Mouse (Mus musculus): ENCODE measurements at regions not wholly inside any gene's neighbourhood (a gene's known extent, or its start where the extent isn't known, plus 50 kb on each side); places are given as distances from the start of the nearest gene placed in this dataset.

DNA sequence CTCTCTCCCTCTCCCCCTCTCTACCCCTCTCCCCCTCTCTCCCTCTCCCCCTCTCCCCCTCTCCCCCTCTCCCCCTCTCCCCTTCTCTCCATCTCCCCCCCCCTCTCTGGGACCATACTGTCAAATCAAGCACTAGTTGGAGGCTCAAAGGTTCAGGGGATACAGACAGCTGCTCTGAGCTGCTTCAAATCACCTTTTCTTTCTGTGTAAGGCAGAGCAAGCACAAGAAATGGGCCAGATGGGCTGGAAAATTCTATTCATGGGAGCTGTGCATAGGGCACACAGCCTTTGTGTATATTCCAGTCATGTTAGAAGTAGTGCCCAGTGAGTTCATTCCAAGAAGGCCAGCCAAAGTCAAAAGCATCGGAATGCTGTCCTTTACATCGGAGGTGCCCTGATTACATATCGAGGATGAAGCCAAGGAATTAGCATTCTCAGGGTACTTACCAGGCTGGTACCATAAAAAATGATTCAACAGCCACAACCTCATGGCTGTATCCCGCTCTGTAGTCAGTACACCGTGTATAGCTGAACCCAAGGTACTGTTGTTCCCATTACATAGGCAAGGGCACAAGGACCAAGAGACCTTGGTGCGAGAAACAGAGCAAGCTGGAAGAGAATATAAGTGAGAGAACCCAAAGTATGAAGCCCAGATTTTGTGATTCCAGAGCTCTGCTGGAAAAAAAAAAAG lies 381.9 kb upstream of the Rack1 start:
- H3K9ac ChIP-seq (replicated peaks), result no peak overlapping the region
- 46% methylated on average over 6 of the region's 6 CpGs for WGBS
- no peak overlapping the region for H3K4me3 ChIP-seq
- H3K36me3 ChIP-seq, result no peaks in the 10 kb centered on the region
- peak; percentile 90 for ATAC-seq (replicated peaks)
- no peak overlapping the region for H3K27ac ChIP-seq (replicated peaks)
- H3K4me1 ChIP-seq, result no peaks in the 10 kb centered on the region
- H3K9me3 ChIP-seq, result no peaks in the 10 kb centered on the region
- H3K27me3 ChIP-seq, result no peaks in the 10 kb centered on the region
- H3K4me2 ChIP-seq (replicated peaks), result no peak overlapping the region

DNA sequence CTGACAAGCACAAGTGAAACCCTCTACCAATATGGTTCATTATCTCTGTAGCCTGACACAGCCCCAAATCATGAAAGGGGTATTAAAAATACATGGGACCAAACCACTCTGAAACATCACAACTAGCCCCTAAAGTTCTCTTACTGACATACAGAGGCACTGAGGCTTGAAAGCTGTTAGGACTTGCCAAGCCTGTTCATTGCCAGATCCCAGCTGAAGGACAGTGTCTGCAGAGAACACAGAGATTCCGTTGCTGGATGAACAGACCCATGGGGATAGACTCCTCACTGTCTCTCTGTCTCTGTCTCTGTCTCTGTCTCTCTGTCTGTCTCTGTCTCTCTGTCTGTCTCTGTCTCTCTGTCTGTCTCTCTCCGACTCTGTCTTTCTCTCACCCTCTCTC lies 382.5 kb upstream of the Rack1 start:
- H3K9me3 ChIP-seq, result no peaks in the 10 kb centered on the region
- no peak overlapping the region for H3K4me2 ChIP-seq (replicated peaks)
- H3K4me3 ChIP-seq, result no peak overlapping the region
- H3K4me1 ChIP-seq, result no peaks in the 10 kb centered on the region
- peak; percentile 55; the same call in 1 of the 2 replicates for ATAC-seq (replicated peaks)
- no peak overlapping the region for H3K27ac ChIP-seq (replicated peaks)
- no peaks in the 10 kb centered on the region for H3K36me3 ChIP-seq
- H3K27me3 ChIP-seq, result no peaks in the 10 kb centered on the region
- H3K9ac ChIP-seq (replicated peaks), result no peak overlapping the region
- WGBS, result 61% methylated on average over 2 of the region's 2 CpGs

DNA sequence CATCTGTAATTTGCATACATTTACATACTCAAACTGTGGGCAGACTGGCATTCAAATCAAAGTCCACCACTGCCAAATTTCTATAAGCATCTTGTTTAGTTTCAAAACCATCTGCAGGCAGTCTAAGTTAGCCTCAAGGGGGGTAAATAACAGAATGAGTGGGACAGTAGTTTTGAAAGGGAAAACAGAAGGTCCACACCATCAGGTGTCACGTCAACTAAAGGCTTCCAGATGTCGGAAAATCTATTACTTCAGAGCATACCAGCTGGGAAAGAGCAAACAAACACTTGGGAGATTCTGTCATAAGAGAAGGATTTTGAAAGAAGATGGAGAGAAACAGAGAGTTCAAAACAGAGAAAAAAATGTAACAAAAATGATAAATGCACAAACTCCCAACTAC lies 402.1 kb upstream of the Rack1 start:
- Histone ChIP-seq H3K27ac (replicated peaks) (no peak overlapping the region), H3K27me3 (no peaks in the 10 kb centered on the region), H3K4me1 (0 out of 2 replicates have a peak, but pooled peaks cover 3% of the 10 kb centered on the region), H3K4me2 (replicated peaks) (no peak overlapping the region), H3K9ac (replicated peaks) (no peak overlapping the region), H3K36me3 (no peaks in the 10 kb centered on the region), H3K4me3 (no peak overlapping the region), H3K9me3 (no peaks in the 10 kb centered on the region)
- ATAC-seq (replicated peaks), result peak; percentile 46; the same call in 1 of the 2 replicates
- WGBS, result 62% methylated on average over 2 of the region's 2 CpGs

DNA sequence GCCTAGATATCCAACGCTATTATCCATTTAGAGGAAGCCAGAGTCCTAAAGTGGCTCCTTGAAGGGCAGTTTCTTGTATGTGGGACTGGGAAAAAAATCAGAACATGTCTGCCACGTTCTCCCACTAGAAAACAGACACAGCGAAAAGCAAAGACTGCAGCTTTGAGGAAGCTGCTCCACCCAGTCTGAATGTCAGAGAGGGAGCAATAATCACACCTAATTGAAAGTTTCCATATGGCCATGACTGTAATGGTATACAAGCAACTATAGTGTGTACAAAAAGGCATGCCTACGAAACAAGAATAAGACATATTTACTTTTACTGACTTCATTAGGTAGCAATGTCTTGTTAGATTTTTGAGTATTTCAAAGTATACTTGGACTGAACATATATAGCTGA lies 392.7 kb upstream of the Sgcd start:
- no peak for ATAC-seq (replicated peaks)
- Histone ChIP-seq H3K27ac (replicated peaks) (no peak overlapping the region), H3K4me1 (no peaks in the 10 kb centered on the region), H3K4me2 (replicated peaks) (no peak overlapping the region), H3K9me3 (no peaks in the 10 kb centered on the region), H3K9ac (replicated peaks) (no peak overlapping the region), H3K4me3 (no peak overlapping the region), H3K36me3 (no peaks in the 10 kb centered on the region), H3K27me3 (no peaks in the 10 kb centered on the region)
- WGBS, result 61% methylated on average over 4 of the region's 4 CpGs

DNA sequence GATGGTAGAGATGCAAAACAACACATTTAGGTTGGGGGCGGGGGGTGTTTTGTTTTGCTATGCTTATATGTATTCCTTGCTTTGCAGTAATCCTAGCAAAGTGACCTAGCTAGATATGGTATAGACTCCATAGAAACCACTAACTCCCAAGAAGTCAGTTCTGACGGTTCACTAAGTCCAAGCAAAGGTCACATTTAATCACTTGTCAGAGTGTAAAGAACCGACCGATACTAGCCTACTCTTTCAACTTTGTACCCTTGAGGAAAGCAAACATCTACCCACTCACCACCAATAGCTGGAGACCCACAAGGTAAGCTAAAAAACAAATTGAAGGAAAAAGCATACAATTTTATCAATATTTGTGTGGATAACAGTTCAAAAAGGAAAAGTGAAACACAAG lies 389.3 kb upstream of the Sgcd start:
- no peak for ATAC-seq (replicated peaks)

DNA sequence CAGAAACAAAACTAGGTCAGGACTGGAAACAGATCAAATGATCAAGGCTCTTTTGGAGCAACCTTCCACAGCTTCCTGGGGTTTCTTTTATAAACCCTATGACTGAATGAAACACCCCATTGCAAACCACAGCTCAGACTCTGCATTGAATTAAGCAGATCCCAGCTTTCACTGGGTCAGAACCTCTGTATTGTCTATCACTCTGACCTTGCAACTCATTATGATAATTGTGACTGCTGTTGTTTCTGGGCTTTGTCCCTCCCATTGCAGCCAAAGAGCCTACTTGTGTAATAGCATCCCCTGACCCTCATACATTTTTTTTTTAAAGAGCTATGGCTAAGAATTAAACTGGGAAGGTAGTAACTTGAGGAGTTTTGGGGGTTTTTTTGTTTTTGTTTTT lies 388.5 kb upstream of the Sgcd start:
- Histone ChIP-seq H3K4me3 (no peak overlapping the region), H3K27ac (replicated peaks) (no peak overlapping the region), H3K4me2 (replicated peaks) (no peak overlapping the region), H3K9me3 (no peaks in the 10 kb centered on the region), H3K9ac (replicated peaks) (no peak overlapping the region), H3K27me3 (no peaks in the 10 kb centered on the region), H3K36me3 (no peaks in the 10 kb centered on the region), H3K4me1 (no peaks in the 10 kb centered on the region)
- no peak for ATAC-seq (replicated peaks)

More for the DNA sequence above, 389.3 kb upstream of the Sgcd start:
- 85% methylated on average over 4 of the region's 4 CpGs for WGBS
- Histone ChIP-seq H3K27me3 (no peaks in the 10 kb centered on the region), H3K4me3 (no peak overlapping the region), H3K36me3 (no peaks in the 10 kb centered on the region), H3K9me3 (no peaks in the 10 kb centered on the region), H3K9ac (replicated peaks) (no peak overlapping the region), H3K4me1 (no peaks in the 10 kb centered on the region), H3K4me2 (replicated peaks) (no peak overlapping the region), H3K27ac (replicated peaks) (no peak overlapping the region)

DNA sequence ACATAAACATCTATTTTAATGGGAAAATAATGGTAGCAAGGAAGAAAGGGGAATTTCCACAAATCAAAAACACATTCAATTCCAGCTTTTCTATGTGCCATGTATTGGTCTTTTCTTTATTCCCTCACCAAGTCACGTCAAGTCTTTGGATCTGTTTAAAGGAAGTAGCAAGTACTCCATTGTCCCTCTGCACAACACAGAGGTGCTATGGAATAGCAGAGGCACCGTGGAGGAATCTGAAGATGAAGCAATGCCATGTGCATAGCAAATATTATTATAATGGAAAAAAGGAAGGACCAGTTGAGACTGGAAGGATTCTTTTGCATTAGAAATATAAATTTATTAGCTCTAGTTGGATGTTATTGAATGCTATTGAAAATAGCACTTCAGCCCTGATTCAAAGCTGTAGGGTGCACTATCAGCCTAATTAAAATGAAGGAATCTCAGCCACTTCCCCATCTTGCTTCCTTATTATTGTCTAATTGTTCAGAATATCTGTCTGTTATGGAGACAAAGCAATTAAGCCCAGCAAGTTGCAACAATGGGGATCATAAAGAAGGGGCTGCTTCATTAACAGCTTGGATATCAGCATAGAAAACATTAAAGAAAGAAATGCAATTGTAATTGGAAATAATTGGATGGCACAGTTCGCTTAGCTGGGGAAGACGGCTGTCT lies 362.7 kb upstream of the Sgcd start:
- 40% methylated on average over 4 of the region's 4 CpGs for WGBS
- no peaks in the 10 kb centered on the region for H3K27me3 ChIP-seq
- no peaks in the 10 kb centered on the region for H3K9me3 ChIP-seq
- H3K27ac ChIP-seq (replicated peaks), result no peak overlapping the region
- H3K4me3 ChIP-seq, result no peak overlapping the region
- no peak overlapping the region for H3K4me2 ChIP-seq (replicated peaks)
- H3K4me1 ChIP-seq, result no peaks in the 10 kb centered on the region
- ATAC-seq (replicated peaks), result no peak
- H3K9ac ChIP-seq (replicated peaks), result no peak overlapping the region
- no peaks in the 10 kb centered on the region for H3K36me3 ChIP-seq

GRCm38 (mm10) chr11:48314500-48314899 lies 325.7 kb upstream of the Sgcd start:
- H3K9me3 ChIP-seq, result no peaks in the 10 kb centered on the region
- no peak overlapping the region for H3K4me2 ChIP-seq (replicated peaks)
- no peak overlapping the region for H3K27ac ChIP-seq (replicated peaks)
- WGBS, result 86% methylated on average over 1 of the region's 1 CpGs
- no peaks in the 10 kb centered on the region for H3K4me1 ChIP-seq
- no peak overlapping the region for H3K4me3 ChIP-seq
- no peak for ATAC-seq (replicated peaks)
- H3K36me3 ChIP-seq, result no peaks in the 10 kb centered on the region
- H3K27me3 ChIP-seq, result no peaks in the 10 kb centered on the region
- no peak overlapping the region for H3K9ac ChIP-seq (replicated peaks)

- 79% methylated on average over 3 of the region's 3 CpGs for WGBS
Measured at GRCm38 (mm10) chr11:48295370-48295769, 306.6 kb upstream of the Sgcd start.

DNA sequence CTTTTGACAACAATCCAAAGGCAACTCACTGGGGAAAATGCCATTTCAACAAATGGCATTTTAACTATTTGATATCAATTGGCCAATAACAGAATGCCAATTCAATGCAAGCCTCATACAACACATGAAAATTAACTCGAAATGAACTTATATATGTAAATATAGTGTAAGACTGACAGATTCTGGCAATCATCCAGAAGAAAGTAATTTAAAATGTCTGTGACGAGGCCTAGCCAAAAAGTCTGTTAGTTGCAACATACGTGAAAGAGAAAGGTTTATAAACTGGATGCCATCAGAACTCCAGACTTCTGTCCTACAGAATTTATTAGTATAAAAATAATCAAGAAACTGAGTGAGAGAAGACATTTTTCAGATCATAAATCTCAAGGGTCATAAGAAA lies 273.7 kb upstream of the Sgcd start:
- no peak for ATAC-seq (replicated peaks)
- no peaks in the 10 kb centered on the region for H3K36me3 ChIP-seq

More at GRCm38 (mm10) chr11:48295370-48295769, 306.6 kb upstream of the Sgcd start:
- H3K4me2 ChIP-seq (replicated peaks), result no peak overlapping the region
- no peak overlapping the region for H3K9ac ChIP-seq (replicated peaks)
- H3K27ac ChIP-seq (replicated peaks), result no peak overlapping the region
- no peaks in the 10 kb centered on the region for H3K9me3 ChIP-seq
- H3K36me3 ChIP-seq, result no peaks in the 10 kb centered on the region
- no peaks in the 10 kb centered on the region for H3K27me3 ChIP-seq
- H3K4me1 ChIP-seq, result no peaks in the 10 kb centered on the region
- ATAC-seq (replicated peaks), result no peak
- no peak overlapping the region for H3K4me3 ChIP-seq

GRCm38 (mm10) chr11:48261089-48261488 lies 272.3 kb upstream of the Sgcd start:
- Histone ChIP-seq H3K4me3 (no peak overlapping the region), H3K4me2 (replicated peaks) (no peak overlapping the region), H3K27ac (replicated peaks) (no peak overlapping the region), H3K4me1 (0 out of 2 replicates have a peak, but pooled peaks cover 4% of the 10 kb centered on the region), H3K36me3 (no peaks in the 10 kb centered on the region), H3K9ac (replicated peaks) (no peak overlapping the region), H3K9me3 (no peaks in the 10 kb centered on the region), H3K27me3 (no peaks in the 10 kb centered on the region)
- whole genome bisulfite sequencing, result 23% methylated on average over 1 of the region's 1 CpGs
- no peak for ATAC-seq (replicated peaks)

More for the DNA sequence above, 273.7 kb upstream of the Sgcd start:
- Histone ChIP-seq H3K4me2 (replicated peaks) (no peak overlapping the region), H3K4me1 (0 out of 2 replicates have a peak, but pooled peaks cover 4% of the 10 kb centered on the region), H3K27ac (replicated peaks) (no peak overlapping the region), H3K4me3 (no peak overlapping the region), H3K9me3 (no peaks in the 10 kb centered on the region), H3K9ac (replicated peaks) (no peak overlapping the region), H3K27me3 (no peaks in the 10 kb centered on the region)
- 58% methylated on average over 3 of the region's 3 CpGs for WGBS

DNA sequence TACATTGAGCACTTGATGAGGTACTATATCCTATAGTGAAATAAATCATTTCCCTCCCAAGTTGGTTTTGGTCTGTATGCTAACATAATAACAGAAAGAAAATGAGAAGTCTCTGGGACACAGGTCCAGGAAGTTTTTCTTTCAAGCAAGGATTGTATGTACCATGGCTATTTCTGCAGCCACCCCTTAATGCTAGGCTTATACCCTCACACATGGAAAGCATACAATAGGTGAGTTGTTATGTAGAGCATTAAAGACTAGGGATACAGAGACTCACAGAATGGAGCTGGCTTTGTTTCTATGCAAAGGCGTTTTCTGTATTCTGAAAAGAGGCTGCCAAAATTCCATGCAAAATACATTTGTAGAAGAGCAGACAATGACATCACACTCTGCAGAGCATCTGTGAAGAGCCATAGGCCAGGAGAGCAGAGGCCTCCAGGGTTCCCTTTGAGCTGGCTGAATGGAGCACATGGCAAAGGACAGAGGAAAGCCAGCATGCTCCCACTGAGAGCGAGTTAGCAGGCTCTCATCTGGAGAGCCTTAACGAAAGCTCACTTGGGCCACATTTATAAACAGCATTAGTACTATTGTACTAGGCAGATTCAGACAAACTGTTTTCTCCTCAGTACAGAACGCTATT lies 262.0 kb upstream of the Sgcd start:
- Histone ChIP-seq H3K27me3 (no peaks in the 10 kb centered on the region), H3K4me1 (peaks cover 7% of the 10 kb centered on the region; the same call in 1 of the 2 replicates), H3K27ac (replicated peaks) (no peak overlapping the region), H3K36me3 (no peaks in the 10 kb centered on the region), H3K9me3 (no peaks in the 10 kb centered on the region), H3K9ac (replicated peaks) (no peak overlapping the region), H3K4me2 (replicated peaks) (no peak overlapping the region), H3K4me3 (no peak overlapping the region)
- peak; percentile 70; the same call in 1 of the 2 replicates for ATAC-seq (replicated peaks)
- WGBS, result 11% methylated on average over 4 of the region's 4 CpGs

Data from forebrain, embryonic 15.5 days (tissue).